ENCODE assay signal across 9 mouse cellular contexts in the genomic region with DNA sequence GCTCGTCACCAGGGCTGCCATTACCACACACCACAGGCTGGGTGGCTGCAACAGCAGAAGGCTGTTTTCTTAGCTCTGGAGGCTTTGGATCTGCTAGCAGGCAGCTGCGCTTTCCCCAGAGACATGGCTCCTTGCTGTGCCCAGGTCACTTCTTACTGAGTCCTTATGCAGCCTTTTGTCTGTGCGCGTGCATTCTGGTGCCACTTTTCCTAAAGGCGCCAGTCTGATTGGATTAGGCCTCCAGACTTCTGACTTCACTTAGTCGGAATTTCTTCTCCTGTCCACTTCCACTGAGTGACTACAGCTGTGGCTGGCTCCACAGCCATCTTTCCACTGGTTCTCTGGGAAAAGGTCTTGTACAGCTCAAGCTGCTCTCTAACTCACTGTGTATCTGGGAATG. TPM values are rescaled to one million over a fixed set of nuclear protein-coding genes. Genes with fewer than 3 reads are reported as not detected.
DNase-seq lines count a peak whose midpoint lies in the region; ATAC-seq and TF ChIP-seq lines count a peak whose summit lies in the region.
"Had no signal": no experiment of that assay in that cellular context is flagged by ENCODE, and none has a peak within 500 bp of the region (broad histone marks: within the 10 kb centered on the region; RNA-seq: fewer than 3 reads in every experiment).

No protein-coding gene starts in this region.

- no peak for TF ChIP-seq EP300 in heart, postnatal 0 days (IDR thresholded peaks at IDR 0.05; ENCODE audit: low read depth)

- ATAC-seq in heart, postnatal 0 days (ENCODE audit: insufficient read depth, low read depth) = peak; percentile 47
- peak; percentile 41; the same call in 1 of the 2 replicates for ATAC-seq in lung, embryonic 16.5 days (ENCODE audit: low read depth)

- no peak overlapping the region for H3K4me2 ChIP-seq in heart, postnatal 0 days (ENCODE audit: low read depth, low read length)
- H3K4me2 ChIP-seq in lung, embryonic 16.5 days (ENCODE audit: low read depth, low read length) = no peak overlapping the region
- H3K4me2 ChIP-seq: neural tube, embryonic 13.5 days had no signal

- no peaks in the 10 kb centered on the region for H3K9me3 ChIP-seq in heart, embryonic 10.5 days
- H3K9me3 ChIP-seq in heart, postnatal 0 days (replicated peaks; ENCODE audit: control insufficient read depth, low read length) = no peaks in the 10 kb centered on the region
- no peaks in the 10 kb centered on the region for H3K9me3 ChIP-seq in lung, embryonic 16.5 days (ENCODE audit: control insufficient read depth, low read length)
- H3K9me3 ChIP-seq: neural tube, embryonic 13.5 days had no signal

- no peak overlapping the region for H3K4me3 ChIP-seq in heart, embryonic 10.5 days
- no peak overlapping the region for H3K4me3 ChIP-seq in brown adipose tissue, adult 24 weeks (ENCODE audit: insufficient read depth, low read depth, low read length)
- no peak overlapping the region for H3K4me3 ChIP-seq in heart, postnatal 0 days (ENCODE audit: low read depth, low read length)
- no peak overlapping the region for H3K4me3 ChIP-seq in lung, embryonic 16.5 days (ENCODE audit: low read length)
- H3K4me3 ChIP-seq: neural tube, embryonic 13.5 days had no signal

- peaks cover 9% of the 10 kb centered on the region for H3K4me1 ChIP-seq in heart, embryonic 10.5 days
- H3K4me1 ChIP-seq in brown adipose tissue, adult 24 weeks (ENCODE audit: control insufficient read depth, insufficient read depth, insufficient read length, low read length) = peaks cover 10% of the 10 kb centered on the region
- H3K4me1 ChIP-seq in heart, postnatal 0 days (ENCODE audit: control insufficient read depth, insufficient read depth) = no peaks in the 10 kb centered on the region
- H3K4me1 ChIP-seq in lung, embryonic 16.5 days (replicated peaks; ENCODE audit: control insufficient read depth, insufficient read depth, low read length) = no peaks in the 10 kb centered on the region
- H3K4me1 ChIP-seq: neural tube, embryonic 13.5 days had no signal

- H3K27me3 ChIP-seq in heart, embryonic 10.5 days (ENCODE audit: insufficient read depth, poor library complexity, severe bottlenecking) = no peaks in the 10 kb centered on the region
- no peaks in the 10 kb centered on the region for H3K27me3 ChIP-seq in heart, postnatal 0 days (ENCODE audit: control insufficient read depth, insufficient read depth, low read length)
- no peaks in the 10 kb centered on the region for H3K27me3 ChIP-seq in lung, embryonic 16.5 days (ENCODE audit: control insufficient read depth, insufficient read depth, low read depth, low read length)
- H3K27me3 ChIP-seq: neural tube, embryonic 13.5 days had no signal

- H3K9ac ChIP-seq in heart, postnatal 0 days (replicated peaks; ENCODE audit: low read depth, low read length) = no peak overlapping the region
- H3K9ac ChIP-seq in lung, embryonic 16.5 days (ENCODE audit: low read length) = no peak overlapping the region
- H3K9ac ChIP-seq: neural tube, embryonic 13.5 days had no signal

- no peak for TF ChIP-seq CTCF in heart, postnatal 0 days (IDR thresholded peaks at IDR 0.05; ENCODE audit: low read depth)

- H3K36me3 ChIP-seq in heart, embryonic 10.5 days = no peaks in the 10 kb centered on the region
- no peaks in the 10 kb centered on the region for H3K36me3 ChIP-seq in heart, postnatal 0 days (replicated peaks; ENCODE audit: control insufficient read depth, insufficient read depth, low read length)
- H3K36me3 ChIP-seq in lung, embryonic 16.5 days (ENCODE audit: control insufficient read depth, insufficient read depth, low read length) = no peaks in the 10 kb centered on the region
- H3K36me3 ChIP-seq: neural tube, embryonic 13.5 days had no signal

- H3K27ac ChIP-seq in heart, embryonic 10.5 days = no peak overlapping the region
- 0 out of 2 replicates have a peak overlapping the region, but pooled peaks have one; percentile 6 for H3K27ac ChIP-seq in brown adipose tissue, adult 24 weeks (replicated peaks; ENCODE audit: low read depth, low read length)
- peak overlapping the region; percentile 36 for H3K27ac ChIP-seq in heart, postnatal 0 days (ENCODE audit: low read depth)
- H3K27ac ChIP-seq in lung, embryonic 16.5 days (ENCODE audit: low read length) = 0 out of 2 replicates have a peak overlapping the region, but pooled peaks have one; percentile 42
- H3K27ac ChIP-seq: neural tube, embryonic 13.5 days had no signal

- peak; percentile 97 for DNase-seq in heart, adult 11 months
- no peak for DNase-seq in heart, embryonic 10.5 days (ENCODE audit: low spot score)
- no peak for DNase-seq in heart, postnatal 0 days (ENCODE audit: low spot score)
- DNase-seq in layer of hippocampus, postnatal 25 days (ENCODE audit: extremely low spot score in 1 of 2, low spot score in 1 of 2) = no peak
- DNase-seq in right cerebral cortex, postnatal 36 days (ENCODE audit: low spot score in 2 of 2) = no peak
- DNase-seq in frontal cortex, postnatal 14 days (ENCODE audit: low spot score in 2 of 2) = no peak

- WGBS in heart, embryonic 10.5 days = 68% methylated on average over 6 of the region's 6 CpGs
- 71% methylated on average over 6 of the region's 6 CpGs for WGBS in heart, postnatal 0 days
- WGBS in lung, embryonic 16.5 days = 70% methylated on average over 6 of the region's 6 CpGs

RNA-seq across cellular contexts. Expression of gene Sh3bp5, which starts 27.0 kb away (rescaled TPM):
- polyA plus RNA-seq in heart, embryonic 10.5 days (2016; fragmentation: Nextera tagmentation; extraction: Ambion mirVana) = 26.5 and 30.1 TPM in 2 replicates
- polyA plus RNA-seq in brown adipose tissue, adult 24 weeks (2012; ENCODE audit: insufficient read depth, insufficient read length, missing spikeins) = 65.9 and 67.5 TPM in 2 replicates
- total RNA-seq in heart, postnatal 0 days (2014; rRNA removed; ENCODE audit: low replicate concordance) = 10.2 and 14.2 TPM in 2 replicates
- polyA plus RNA-seq in heart, postnatal 0 days (2015; fragmentation: Nextera tagmentation; extraction: Ambion mirVana) = 37.6 and 43.4 TPM in 2 replicates
- 26.1 and 27.3 TPM in 2 replicates for polyA plus RNA-seq in lung, embryonic 16.5 days (2015; fragmentation: Nextera tagmentation; extraction: Ambion mirVana)
- 100 to 1,000 TPM; 135 to 147 TPM for total RNA-seq in layer of hippocampus, postnatal 25 days (2021)

RNA-seq across cellular contexts. Expression of gene Eaf1, which starts 31.3 kb away (rescaled TPM):
- 22.3 and 25.7 TPM in 2 replicates for polyA plus RNA-seq in heart, embryonic 10.5 days (2016; fragmentation: Nextera tagmentation; extraction: Ambion mirVana)
- polyA plus RNA-seq in brown adipose tissue, adult 24 weeks (2012; ENCODE audit: insufficient read depth, insufficient read length, missing spikeins) = 8.2 and 8.6 TPM in 2 replicates
- total RNA-seq in heart, postnatal 0 days (2014; rRNA removed; ENCODE audit: low replicate concordance) = 7.4 and 12.1 TPM in 2 replicates
- 6.5 TPM in 2 replicates for polyA plus RNA-seq in heart, postnatal 0 days (2015; fragmentation: Nextera tagmentation; extraction: Ambion mirVana)
- polyA plus RNA-seq in lung, embryonic 16.5 days (2015; fragmentation: Nextera tagmentation; extraction: Ambion mirVana) = 21.0 and 21.3 TPM in 2 replicates
- total RNA-seq in layer of hippocampus, postnatal 25 days (2021) = 10 to 100 TPM; 12.6 to 15.4 TPM

RNA-seq across cellular contexts. Expression of gene Mettl6, which starts 32.0 kb away (rescaled TPM):
- polyA plus RNA-seq in heart, embryonic 10.5 days (2016; fragmentation: Nextera tagmentation; extraction: Ambion mirVana) = 52.7 and 64.4 TPM in 2 replicates
- 16.9 TPM in 2 replicates for polyA plus RNA-seq in brown adipose tissue, adult 24 weeks (2012; ENCODE audit: insufficient read depth, insufficient read length, missing spikeins)
- total RNA-seq in heart, postnatal 0 days (2014; rRNA removed; ENCODE audit: low replicate concordance) = 9.0 and 21.7 TPM in 2 replicates
- polyA plus RNA-seq in heart, postnatal 0 days (2015; fragmentation: Nextera tagmentation; extraction: Ambion mirVana) = 23.3 and 26.6 TPM in 2 replicates
- 50.3 and 54.3 TPM in 2 replicates for polyA plus RNA-seq in lung, embryonic 16.5 days (2015; fragmentation: Nextera tagmentation; extraction: Ambion mirVana)
- 10 to 100 TPM; 27.2 to 28.6 TPM for total RNA-seq in layer of hippocampus, postnatal 25 days (2021)
